Mouse (Mus musculus): ENCODE measurements around the gene Cbx2.

Gene Cbx2

GRCm38 (mm10) chr11:119058041-119058995, 35.6 kb downstream of the Cbx2 start:
- DNase-seq (ENCODE audit: low spot score) = peak; percentile 86

GRCm38 (mm10) chr11:119059256-119059655, 36.5 kb downstream of the Cbx2 start:
- no peak for DNase-seq (ENCODE audit: low spot score)

GRCm38 (mm10) chr11:119066841-119067240, 44.1 kb downstream of the Cbx2 start:
- DNase-seq (ENCODE audit: low spot score) = no peak

- no peak for DNase-seq (ENCODE audit: low spot score)
Measured at GRCm38 (mm10) chr11:119072239-119072638, 49.5 kb downstream of the Cbx2 start.

- DNase-seq (ENCODE audit: low spot score) = no peak
Measured at GRCm38 (mm10) chr11:119072986-119073385, 50.2 kb downstream of the Cbx2 start.

GRCm38 (mm10) chr11:119073876-119074433, 51.2 kb downstream of the Cbx2 start:
- DNase-seq (ENCODE audit: low spot score) = no peak

GRCm38 (mm10) chr11:119075805-119076204, 53.0 kb downstream of the Cbx2 start:
- no peak for DNase-seq (ENCODE audit: low spot score)

- DNase-seq (ENCODE audit: low spot score) = no peak
Measured at GRCm38 (mm10) chr11:119077755-119078154, 55.0 kb downstream of the Cbx2 start.

- DNase-seq (ENCODE audit: low spot score) = peak; percentile 65
Measured at GRCm38 (mm10) chr11:119078691-119079444, 56.1 kb downstream of the Cbx2 start.

GRCm38 (mm10) chr11:119079445-119079837, 56.7 kb downstream of the Cbx2 start:
- DNase-seq (ENCODE audit: low spot score) = no peak

GRCm38 (mm10) chr11:119080461-119081147, 57.8 kb downstream of the Cbx2 start:
- no peak for DNase-seq (ENCODE audit: low spot score)

Measured in urinary bladder, postnatal 14 days (tissue).